Mouse (Mus musculus): ENCODE results near the gene Dnah14. TPM values are rescaled to one million over a fixed set of nuclear protein-coding genes. Genes with fewer than 3 reads are reported as not detected.
A peak's percentile ranks its signal among the peaks of the same experiment; 100 is the strongest.

The Dnah14 gene
- polyA plus RNA-seq, 1 experiment from 2014 or later, result 0.93 TPM

GRCm38 (mm10) chr1:181628276-181628675, 51.9 kb downstream of the Dnah14 start:
- Histone ChIP-seq H3K9me3 (ENCODE audit: control insufficient read depth, low read length) (no peaks in the 10 kb centered on the region), H3K9ac (replicated peaks; ENCODE audit: low read length) (no peak overlapping the region), H3K27ac (replicated peaks; ENCODE audit: low read depth, low read length) (no peak overlapping the region), H3K4me2 (ENCODE audit: low read length) (no peak overlapping the region), H3K4me3 (replicated peaks; ENCODE audit: low read depth, low read length) (no peak overlapping the region), H3K4me1 (ENCODE audit: control insufficient read depth, insufficient read depth, low read length) (no peaks in the 10 kb centered on the region), H3K27me3 (ENCODE audit: control insufficient read depth, insufficient read depth, low read length) (no peaks in the 10 kb centered on the region), H3K36me3 (ENCODE audit: control insufficient read depth, insufficient read depth, low read length) (no peaks in the 10 kb centered on the region)
- DNase-seq, result no peak
- no peak for ATAC-seq (ENCODE audit: low FRiP score, low TSS enrichment)
- WGBS, result 78% methylated on average over 6 of the region's 6 CpGs

- Histone ChIP-seq H3K9me3 (ENCODE audit: control insufficient read depth, low read length) (no peaks in the 10 kb centered on the region), H3K36me3 (ENCODE audit: control insufficient read depth, insufficient read depth, low read length) (no peaks in the 10 kb centered on the region), H3K4me2 (ENCODE audit: low read length) (no peak overlapping the region), H3K27me3 (ENCODE audit: control insufficient read depth, insufficient read depth, low read length) (no peaks in the 10 kb centered on the region), H3K4me1 (ENCODE audit: control insufficient read depth, insufficient read depth, low read length) (no peaks in the 10 kb centered on the region), H3K9ac (replicated peaks; ENCODE audit: low read length) (no peak overlapping the region), H3K4me3 (replicated peaks; ENCODE audit: low read depth, low read length) (no peak overlapping the region), H3K27ac (replicated peaks; ENCODE audit: low read depth, low read length) (no peak overlapping the region)
- no peak for DNase-seq
- WGBS, result 89% methylated on average over 4 of the region's 4 CpGs
- no peak for ATAC-seq (ENCODE audit: low FRiP score, low TSS enrichment)
Observed at GRCm38 (mm10) chr1:181631371-181631770, 55.0 kb downstream of the Dnah14 start.

- no peak overlapping the region for H3K27ac ChIP-seq (replicated peaks; ENCODE audit: low read depth, low read length)
- H3K4me2 ChIP-seq (ENCODE audit: low read length), result no peak overlapping the region
- H3K27me3 ChIP-seq (ENCODE audit: control insufficient read depth, insufficient read depth, low read length), result no peaks in the 10 kb centered on the region
- no peaks in the 10 kb centered on the region for H3K4me1 ChIP-seq (ENCODE audit: control insufficient read depth, insufficient read depth, low read length)
- ATAC-seq (ENCODE audit: low FRiP score, low TSS enrichment) (no peak), DNase-seq (peak; percentile 22)
- no peak overlapping the region for H3K9ac ChIP-seq (replicated peaks; ENCODE audit: low read length)
- no peaks in the 10 kb centered on the region for H3K9me3 ChIP-seq (ENCODE audit: control insufficient read depth, low read length)
- no peak overlapping the region for H3K4me3 ChIP-seq (replicated peaks; ENCODE audit: low read depth, low read length)
- no peaks in the 10 kb centered on the region for H3K36me3 ChIP-seq (ENCODE audit: control insufficient read depth, insufficient read depth, low read length)
- 69% methylated on average over 12 of the region's 12 CpGs for WGBS
Observed at GRCm38 (mm10) chr1:181637997-181638713, 61.8 kb downstream of the Dnah14 start.

GRCm38 (mm10) chr1:181640383-181640782, 64.0 kb downstream of the Dnah14 start:
- H3K4me3 ChIP-seq (replicated peaks; ENCODE audit: low read depth, low read length), result no peak overlapping the region
- no peaks in the 10 kb centered on the region for H3K9me3 ChIP-seq (ENCODE audit: control insufficient read depth, low read length)
- WGBS, result 85% methylated on average over 2 of the region's 2 CpGs
- H3K27ac ChIP-seq (replicated peaks; ENCODE audit: low read depth, low read length), result no peak overlapping the region
- H3K9ac ChIP-seq (replicated peaks; ENCODE audit: low read length), result no peak overlapping the region
- H3K4me2 ChIP-seq (ENCODE audit: low read length), result no peak overlapping the region
- DNase-seq, result no peak
- ATAC-seq (ENCODE audit: low FRiP score, low TSS enrichment), result no peak
- no peaks in the 10 kb centered on the region for H3K36me3 ChIP-seq (ENCODE audit: control insufficient read depth, insufficient read depth, low read length)
- H3K4me1 ChIP-seq (ENCODE audit: control insufficient read depth, insufficient read depth, low read length), result no peaks in the 10 kb centered on the region
- no peaks in the 10 kb centered on the region for H3K27me3 ChIP-seq (ENCODE audit: control insufficient read depth, insufficient read depth, low read length)

GRCm38 (mm10) chr1:181647467-181647866, 71.1 kb downstream of the Dnah14 start:
- no peak for ATAC-seq (ENCODE audit: low FRiP score, low TSS enrichment)

GRCm38 (mm10) chr1:181653481-181653880, 77.1 kb downstream of the Dnah14 start:
- H3K4me2 ChIP-seq (ENCODE audit: low read length), result no peak overlapping the region
- no peak overlapping the region for H3K9ac ChIP-seq (replicated peaks; ENCODE audit: low read length)
- WGBS, result 53% methylated on average over 3 of the region's 3 CpGs
- DNase-seq (no peak), ATAC-seq (ENCODE audit: low FRiP score, low TSS enrichment) (no peak)
- H3K27ac ChIP-seq (replicated peaks; ENCODE audit: low read depth, low read length), result no peak overlapping the region
- no peaks in the 10 kb centered on the region for H3K36me3 ChIP-seq (ENCODE audit: control insufficient read depth, insufficient read depth, low read length)
- H3K4me1 ChIP-seq (ENCODE audit: control insufficient read depth, insufficient read depth, low read length), result no peaks in the 10 kb centered on the region
- H3K4me3 ChIP-seq (replicated peaks; ENCODE audit: low read depth, low read length), result no peak overlapping the region
- no peaks in the 10 kb centered on the region for H3K27me3 ChIP-seq (ENCODE audit: control insufficient read depth, insufficient read depth, low read length)
- H3K9me3 ChIP-seq (ENCODE audit: control insufficient read depth, low read length), result no peaks in the 10 kb centered on the region

More at GRCm38 (mm10) chr1:181647467-181647866, 71.1 kb downstream of the Dnah14 start:
- no peak for DNase-seq
- H3K4me2 ChIP-seq (ENCODE audit: low read length), result no peak overlapping the region
- no peaks in the 10 kb centered on the region for H3K4me1 ChIP-seq (ENCODE audit: control insufficient read depth, insufficient read depth, low read length)
- no peak overlapping the region for H3K27ac ChIP-seq (replicated peaks; ENCODE audit: low read depth, low read length)
- no peak overlapping the region for H3K4me3 ChIP-seq (replicated peaks; ENCODE audit: low read depth, low read length)
- H3K27me3 ChIP-seq (ENCODE audit: control insufficient read depth, insufficient read depth, low read length), result no peaks in the 10 kb centered on the region
- H3K9ac ChIP-seq (replicated peaks; ENCODE audit: low read length), result no peak overlapping the region
- 54% methylated on average over 8 of the region's 8 CpGs for WGBS
- no peaks in the 10 kb centered on the region for H3K36me3 ChIP-seq (ENCODE audit: control insufficient read depth, insufficient read depth, low read length)
- H3K9me3 ChIP-seq (ENCODE audit: control insufficient read depth, low read length), result no peaks in the 10 kb centered on the region

- H3K4me1 ChIP-seq (ENCODE audit: control insufficient read depth, insufficient read depth, low read length), result no peaks in the 10 kb centered on the region
- DNase-seq, result no peak
- ATAC-seq (ENCODE audit: low FRiP score, low TSS enrichment), result no peak
- no peak overlapping the region for H3K27ac ChIP-seq (replicated peaks; ENCODE audit: low read depth, low read length)
- H3K4me2 ChIP-seq (ENCODE audit: low read length), result no peak overlapping the region
- no peaks in the 10 kb centered on the region for H3K36me3 ChIP-seq (ENCODE audit: control insufficient read depth, insufficient read depth, low read length)
- H3K4me3 ChIP-seq (replicated peaks; ENCODE audit: low read depth, low read length), result no peak overlapping the region
- no peaks in the 10 kb centered on the region for H3K9me3 ChIP-seq (ENCODE audit: control insufficient read depth, low read length)
- no peak overlapping the region for H3K9ac ChIP-seq (replicated peaks; ENCODE audit: low read length)
- H3K27me3 ChIP-seq (ENCODE audit: control insufficient read depth, insufficient read depth, low read length), result no peaks in the 10 kb centered on the region
- WGBS, result 81% methylated on average over 5 of the region's 5 CpGs
Observed at GRCm38 (mm10) chr1:181656421-181656820, 80.1 kb downstream of the Dnah14 start.

- DNase-seq (no peak), ATAC-seq (ENCODE audit: low FRiP score, low TSS enrichment) (no peak)
- Histone ChIP-seq H3K4me2 (ENCODE audit: low read length) (no peak overlapping the region), H3K27me3 (ENCODE audit: control insufficient read depth, insufficient read depth, low read length) (no peaks in the 10 kb centered on the region), H3K9ac (replicated peaks; ENCODE audit: low read length) (no peak overlapping the region), H3K9me3 (ENCODE audit: control insufficient read depth, low read length) (no peaks in the 10 kb centered on the region), H3K36me3 (ENCODE audit: control insufficient read depth, insufficient read depth, low read length) (no peaks in the 10 kb centered on the region), H3K4me3 (replicated peaks; ENCODE audit: low read depth, low read length) (no peak overlapping the region), H3K4me1 (ENCODE audit: control insufficient read depth, insufficient read depth, low read length) (no peaks in the 10 kb centered on the region), H3K27ac (replicated peaks; ENCODE audit: low read depth, low read length) (no peak overlapping the region)
- WGBS, result 70% methylated on average over 4 of the region's 4 CpGs
Observed at GRCm38 (mm10) chr1:181666801-181667200, 90.4 kb downstream of the Dnah14 start.

GRCm38 (mm10) chr1:181694729-181695498, 118.6 kb downstream of the Dnah14 start:
- Histone ChIP-seq H3K4me2 (ENCODE audit: low read length) (no peak overlapping the region), H3K9me3 (ENCODE audit: control insufficient read depth, low read length) (no peaks in the 10 kb centered on the region), H3K9ac (replicated peaks; ENCODE audit: low read length) (no peak overlapping the region), H3K4me1 (ENCODE audit: control insufficient read depth, insufficient read depth, low read length) (no peaks in the 10 kb centered on the region), H3K27ac (replicated peaks; ENCODE audit: low read depth, low read length) (no peak overlapping the region), H3K4me3 (replicated peaks; ENCODE audit: low read depth, low read length) (no peak overlapping the region), H3K36me3 (ENCODE audit: control insufficient read depth, insufficient read depth, low read length) (no peaks in the 10 kb centered on the region), H3K27me3 (ENCODE audit: control insufficient read depth, insufficient read depth, low read length) (no peaks in the 10 kb centered on the region)
- DNase-seq, result no peak
- ATAC-seq (ENCODE audit: low FRiP score, low TSS enrichment), result no peak
- 78% methylated on average over 5 of the region's 5 CpGs for WGBS
